In genomic region chr3:116189363-116190100, GRCm38 (mm10) we compare ENCODE assay signal across 17 mouse cellular contexts.
DNase-seq lines count a peak whose midpoint lies in the region; ATAC-seq and TF ChIP-seq lines count a peak whose summit lies in the region.
"Had no signal": no experiment of that assay in that cellular context is flagged by ENCODE, and none has a peak within 500 bp of the region (broad histone marks: within the 10 kb centered on the region; RNA-seq: fewer than 3 reads in every experiment).

No protein-coding gene starts in this region.

- H3K79me2 ChIP-seq in C2C12 (ENCODE audit: control insufficient read depth, insufficient read depth) = no peaks in the 10 kb centered on the region

- TF ChIP-seq CTCF in C2C12 (IDR thresholded peaks at IDR 0.05; ENCODE audit: control insufficient read depth, insufficient read depth, insufficient read length) = no peak

- no peaks in the 10 kb centered on the region for H3K27me3 ChIP-seq in C2C12 (ENCODE audit: control insufficient read depth, insufficient read depth, insufficient read length)
- no peaks in the 10 kb centered on the region for H3K27me3 ChIP-seq in heart, embryonic 12.5 days (replicated peaks)
- H3K27me3 ChIP-seq: midbrain, embryonic 13.5 days; neural tube, embryonic 12.5 days; stomach, embryonic 15.5 days had no signal

- peak; percentile 19 to 55 for DNase-seq in kidney, postnatal 36 days
- DNase-seq in kidney, postnatal 10 days = no peak
- DNase-seq in adrenal gland, postnatal 10 days = peak; percentile 24
- no peak for DNase-seq in embryo, embryonic 10 days (ENCODE audit: low spot score)
- DNase-seq in left cerebral cortex, adult 11 months (ENCODE audit: low spot score) = no peak
- DNase-seq: cerebellum, adult 2 months; kidney, postnatal 25 days; thymus, postnatal 14 days had no signal

- H3K4me1 ChIP-seq in heart, embryonic 12.5 days (replicated peaks) = no peaks in the 10 kb centered on the region
- H3K4me1 ChIP-seq: forebrain, embryonic 10.5 days; midbrain, embryonic 13.5 days; neural tube, embryonic 12.5 days had no signal

- H3K4me3 ChIP-seq in C2C12 (ENCODE audit: insufficient read depth, poor library complexity, severe bottlenecking) = no peak overlapping the region
- H3K4me3 ChIP-seq in heart, embryonic 12.5 days = no peak overlapping the region
- H3K4me3 ChIP-seq: forebrain, embryonic 10.5 days; heart, adult 2 months; left cerebral cortex, adult 2 months; midbrain, embryonic 13.5 days; neural tube, embryonic 12.5 days; stomach, embryonic 15.5 days had no signal

- no peaks in the 10 kb centered on the region for H3K9me3 ChIP-seq in heart, embryonic 12.5 days (replicated peaks)
- H3K9me3 ChIP-seq: forebrain, embryonic 10.5 days; midbrain, embryonic 13.5 days; neural tube, embryonic 12.5 days; stomach, embryonic 15.5 days had no signal

- ATAC-seq in hematopoietic stem cell, adult 5-6 weeks (replicated peaks in 1 of 2; ENCODE audit: insufficient read depth in 1 of 2, low FRiP score in 2 of 2, low TSS enrichment in 1 of 2, low read depth in 1 of 2, poor library complexity in 2 of 2, severe bottlenecking in 2 of 2) = peak; percentile 65 to 67
- ATAC-seq in heart, embryonic 12.5 days (ENCODE audit: insufficient number of reproducible peaks, low FRiP score) = no peak
- ATAC-seq: midbrain, embryonic 13.5 days had no signal

- H3ac ChIP-seq in C2C12 (ENCODE audit: control insufficient read depth, insufficient read length, low read depth) = no peak overlapping the region

- H3K9ac ChIP-seq in heart, embryonic 12.5 days = no peak overlapping the region
- H3K9ac ChIP-seq: midbrain, embryonic 13.5 days; neural tube, embryonic 12.5 days; stomach, embryonic 15.5 days had no signal

- no peak overlapping the region for H3K4me2 ChIP-seq in heart, embryonic 12.5 days
- H3K4me2 ChIP-seq: midbrain, embryonic 13.5 days; neural tube, embryonic 12.5 days; stomach, embryonic 15.5 days had no signal

- H3K79me3 ChIP-seq in C2C12 (ENCODE audit: low read depth) = no peaks in the 10 kb centered on the region

- H3K36me3 ChIP-seq in C2C12 (ENCODE audit: control insufficient read depth, insufficient read depth) = no peaks in the 10 kb centered on the region
- no peaks in the 10 kb centered on the region for H3K36me3 ChIP-seq in heart, embryonic 12.5 days
- H3K36me3 ChIP-seq: forebrain, embryonic 10.5 days; midbrain, embryonic 13.5 days; neural tube, embryonic 12.5 days; stomach, embryonic 15.5 days had no signal

- no peak overlapping the region for H3K27ac ChIP-seq in heart, embryonic 12.5 days (ENCODE audit: poor library complexity, severe bottlenecking)
- H3K27ac ChIP-seq: forebrain, embryonic 10.5 days; heart, adult 2 months; left cerebral cortex, adult 2 months; midbrain, embryonic 13.5 days; neural tube, embryonic 12.5 days; stomach, embryonic 15.5 days had no signal

- WGBS in heart, embryonic 12.5 days = 90% methylated on average over 6 of the region's 6 CpGs

TF ChIP-seq in C2C12, 6 proteins besides CTCF, POLR2A, EP300 and RAD21:
- TF ChIP-seq CEBPB (IDR thresholded peaks at IDR 0.05; ENCODE audit: low read depth) (peak; percentile 46), MAX (IDR thresholded peaks at IDR 0.05) (peak; percentile 60), MYOD1 (IDR thresholded peaks at IDR 0.05; ENCODE audit: control insufficient read depth, insufficient read length, low read depth) (no peak), USF1 (IDR thresholded peaks at IDR 0.05; ENCODE audit: low read depth) (no peak), FOSL1 (IDR thresholded peaks at IDR 0.05; ENCODE audit: insufficient read depth, low read length, poor library complexity, severe bottlenecking) (peak; percentile 70), MYOG (IDR thresholded peaks at IDR 0.05; ENCODE audit: control insufficient read depth, extremely low read depth, insufficient read length) (no peak)
TF ChIP-seq in C2C12: peak in this region for 3.

Comparison
In these comparisons a context has a peak if more than half of its experiments do, and no peak if none do; other contexts are left out.
1. DNase-seq: peak in kidney, postnatal 36 days (2 of 2) and adrenal gland, postnatal 10 days (single experiment); none in kidney, postnatal 10 days (single experiment), embryo, embryonic 10 days (single experiment) and left cerebral cortex, adult 11 months (single experiment).